Mouse (Mus musculus) liver, postnatal 0 days (tissue): ENCODE data around the gene Kdm7a. TPM values are rescaled to one million over a fixed set of nuclear protein-coding genes. Genes with fewer than 3 reads are reported as not detected.

Experiments used
- ATAC-seq: fragments of 200-750 bp; cut with Nextera tagmentation; 2 replicates; pipeline ENCODE4 v1.8.0; 2017; ENCODE audit warnings: mild to moderate bottlenecking, moderate library complexity
- DNase-seq: peaks from one replicate; pipeline ENCODE4 v3.0.0-alpha.2; 2016
- H3K27ac ChIP-seq: fragments of 300-500 bp; sonication (generic); 2 replicates; pipeline ENCODE4 v1.5.1; 2014; ENCODE audit warnings: antibody characterized with exemption, moderate library complexity, mild to moderate bottlenecking, low read depth
- H3K27me3 ChIP-seq: fragments of 300-500 bp; sonication (generic); 2 replicates; pipeline ENCODE4 v1.6.1; 2014; ENCODE audit warnings: low read length, control low read depth, mixed read lengths; ENCODE audit not compliant: insufficient read depth
- H3K36me3 ChIP-seq: fragments of 300-500 bp; sonication (generic); replicated peaks from 2 replicates; pipeline ENCODE4 v1.6.1; 2014; ENCODE audit warnings: mild to moderate bottlenecking, control low read depth, low read length, moderate library complexity, mixed read lengths; ENCODE audit not compliant: insufficient read depth
- H3K4me1 ChIP-seq: fragments of 300-500 bp; sonication (generic); 2 replicates; pipeline ENCODE4 v1.6.1; 2014; ENCODE audit warnings: antibody characterized with exemption, mild to moderate bottlenecking, control low read depth; ENCODE audit not compliant: insufficient read depth
- H3K4me2 ChIP-seq: fragments of 300-500 bp; sonication (generic); 2 replicates; pipeline ENCODE4 v1.6.1; 2014; ENCODE audit warnings: low read depth, mild to moderate bottlenecking, low read length, moderate library complexity, mixed read lengths
- H3K4me3 ChIP-seq: fragments of 300-500 bp; sonication (generic); 2 replicates; pipeline ENCODE4 v1.5.1; 2014; ENCODE audit warnings: low read depth, low read length
- H3K9ac ChIP-seq: fragments of 300-500 bp; sonication (generic); replicated peaks from 2 replicates; pipeline ENCODE4 v1.6.1; 2014; ENCODE audit warnings: mild to moderate bottlenecking, moderate library complexity
- H3K9me3 ChIP-seq: fragments of 300-500 bp; sonication (generic); 2 replicates; pipeline ENCODE4 v1.6.1; 2016; ENCODE audit warnings: mild to moderate bottlenecking, control low read depth, low read length, mixed read lengths
- CTCF ChIP-seq: sonication (generic); IDR thresholded peaks from 2 replicates; pipeline ENCODE4 v1.5.1; 2016; ENCODE audit warnings: antibody characterized with exemption, low read depth
- EP300 ChIP-seq: IDR thresholded peaks from 2 replicates; pipeline ENCODE4 v1.6.1; 2016; ENCODE audit warnings: antibody characterized with exemption, low read depth, mild to moderate bottlenecking
- WGBS: fragments of 180-500 bp; shearing (Covaris S2); extraction: QIAGEN DNeasy Blood & Tissue Kit; methylation state at CpG from one replicate; pipeline ENCODE4 v1.1.7; 2014; ENCODE audit not compliant: insufficient replicate concordance; 5-methylcytosine and 5-hydroxymethylcytosine counted together
- polyA plus RNA-seq: library from polyadenylated mRNA; unstranded; fragments of >200 nt; fragmentation: Nextera tagmentation; extraction: Ambion mirVana; gene quantifications from 2 replicates; pipeline ENCODE4 v1.2.1, GENCODE M21; 2015

Kdm7a gene
- polyA plus RNA-seq, 1 experiment from 2014 or later: 4.2 TPM

DNA sequence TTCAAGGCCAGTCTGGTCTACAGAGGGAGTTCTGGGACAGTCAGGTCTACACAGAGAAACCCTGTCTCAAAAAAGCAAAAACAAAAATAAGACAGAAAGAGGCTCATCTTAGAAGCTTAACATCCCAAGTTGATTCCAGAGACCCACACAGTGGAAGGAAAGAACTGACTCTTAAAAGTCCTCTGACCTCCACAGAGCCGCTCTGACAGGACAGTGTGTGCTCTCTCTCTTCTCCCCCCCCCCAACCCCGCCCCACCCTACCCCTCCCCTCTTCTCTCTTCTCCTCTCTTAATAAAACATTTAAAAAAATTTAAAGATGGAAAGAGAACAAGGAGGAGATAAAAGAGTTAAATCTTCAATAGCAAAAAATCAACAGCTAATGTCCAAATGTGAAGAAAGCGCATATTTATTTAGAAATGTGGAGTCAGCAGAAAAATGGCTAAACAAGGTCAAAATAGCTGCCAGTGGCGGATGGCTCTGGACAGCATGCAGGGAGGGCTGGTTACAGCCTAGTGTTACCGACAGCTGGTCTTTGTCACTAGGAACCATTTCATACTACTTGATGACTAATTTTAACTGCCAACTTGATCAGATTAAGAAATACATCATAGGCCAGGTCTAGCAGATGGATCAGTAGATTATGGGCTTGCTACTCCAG, 8.5 kb upstream of the Kdm7a start:
- 72% methylated on average over 5 of the region's 5 CpGs for whole genome bisulfite sequencing
- Histone ChIP-seq H3K27me3 (no peaks in the 10 kb centered on the region), H3K9me3 (no peaks in the 10 kb centered on the region), H3K4me3 (no peak overlapping the region), H3K4me1 (no peaks in the 10 kb centered on the region), H3K9ac (no peak overlapping the region), H3K4me2 (no peak overlapping the region), H3K36me3 (no peaks in the 10 kb centered on the region), H3K27ac (no peak overlapping the region)
- TF ChIP-seq CTCF: no peak
- TF ChIP-seq EP300: no peak
- DNase-seq (no peak), ATAC-seq (no peak)

DNA sequence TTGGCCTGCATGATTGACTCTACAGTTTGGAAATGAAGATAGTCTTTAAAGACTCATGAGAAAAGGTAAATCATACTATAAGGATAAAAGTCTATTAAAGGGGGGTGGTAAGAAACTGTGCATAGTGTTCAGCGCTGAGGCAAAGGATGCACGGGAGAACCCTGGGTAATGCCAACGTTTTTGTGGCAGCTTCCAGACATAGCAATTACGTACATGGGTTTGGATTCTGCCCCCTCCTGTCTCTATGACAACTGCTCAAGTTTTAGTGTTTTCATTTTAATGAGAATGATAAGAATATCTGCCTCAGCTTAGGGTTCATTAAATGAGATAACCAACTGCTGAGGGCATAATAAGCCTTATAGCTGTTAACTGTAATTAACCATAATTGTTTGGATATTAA, 3.1 kb upstream of the Kdm7a start:
- H3K36me3 ChIP-seq: no peaks in the 10 kb centered on the region
- H3K4me3 ChIP-seq: no peak overlapping the region
- H3K4me2 ChIP-seq: no peak overlapping the region

DNA sequence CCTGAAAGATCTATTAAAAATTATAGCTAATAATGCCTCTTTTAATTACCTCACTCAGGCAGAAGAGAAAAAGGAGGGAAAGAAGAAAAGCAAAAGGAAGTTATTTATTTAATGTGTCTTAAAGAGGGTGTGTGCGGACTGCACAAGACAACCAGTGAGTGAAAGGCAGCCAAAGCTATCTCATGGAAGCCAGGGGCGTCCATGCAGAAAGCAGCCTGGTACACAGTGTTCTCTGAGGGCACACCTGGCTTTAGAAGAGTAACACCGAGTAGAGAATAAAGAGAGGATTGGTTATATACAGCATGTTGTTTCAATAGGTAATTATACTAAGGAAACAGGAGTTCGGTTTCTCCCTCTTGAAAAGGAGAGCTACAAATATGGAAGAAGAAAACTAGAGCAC, 1.6 kb upstream of the Kdm7a start:
- H3K27me3 ChIP-seq: no peaks in the 10 kb centered on the region
- no peak overlapping the region for H3K27ac ChIP-seq
- no peak overlapping the region for H3K4me2 ChIP-seq
- H3K9me3 ChIP-seq: no peaks in the 10 kb centered on the region
- H3K9ac ChIP-seq: no peak overlapping the region
- no peak for TF ChIP-seq EP300
- no peak for TF ChIP-seq CTCF
- no peak overlapping the region for H3K4me3 ChIP-seq
- ATAC-seq (no peak), DNase-seq (no peak)
- peaks cover 6% of the 10 kb centered on the region for H3K4me1 ChIP-seq
- WGBS: 75% methylated on average over 4 of the region's 4 CpGs
- H3K36me3 ChIP-seq: no peaks in the 10 kb centered on the region

More for the DNA sequence above, 3.1 kb upstream of the Kdm7a start:
- no peak for TF ChIP-seq CTCF
- no peak for TF ChIP-seq EP300
- Histone ChIP-seq H3K4me1 (no peaks in the 10 kb centered on the region), H3K27ac (no peak overlapping the region), H3K9me3 (no peaks in the 10 kb centered on the region), H3K9ac (no peak overlapping the region), H3K27me3 (no peaks in the 10 kb centered on the region)
- ATAC-seq (no peak), DNase-seq (no peak)
- WGBS: 78% methylated on average over 4 of the region's 4 CpGs

DNA sequence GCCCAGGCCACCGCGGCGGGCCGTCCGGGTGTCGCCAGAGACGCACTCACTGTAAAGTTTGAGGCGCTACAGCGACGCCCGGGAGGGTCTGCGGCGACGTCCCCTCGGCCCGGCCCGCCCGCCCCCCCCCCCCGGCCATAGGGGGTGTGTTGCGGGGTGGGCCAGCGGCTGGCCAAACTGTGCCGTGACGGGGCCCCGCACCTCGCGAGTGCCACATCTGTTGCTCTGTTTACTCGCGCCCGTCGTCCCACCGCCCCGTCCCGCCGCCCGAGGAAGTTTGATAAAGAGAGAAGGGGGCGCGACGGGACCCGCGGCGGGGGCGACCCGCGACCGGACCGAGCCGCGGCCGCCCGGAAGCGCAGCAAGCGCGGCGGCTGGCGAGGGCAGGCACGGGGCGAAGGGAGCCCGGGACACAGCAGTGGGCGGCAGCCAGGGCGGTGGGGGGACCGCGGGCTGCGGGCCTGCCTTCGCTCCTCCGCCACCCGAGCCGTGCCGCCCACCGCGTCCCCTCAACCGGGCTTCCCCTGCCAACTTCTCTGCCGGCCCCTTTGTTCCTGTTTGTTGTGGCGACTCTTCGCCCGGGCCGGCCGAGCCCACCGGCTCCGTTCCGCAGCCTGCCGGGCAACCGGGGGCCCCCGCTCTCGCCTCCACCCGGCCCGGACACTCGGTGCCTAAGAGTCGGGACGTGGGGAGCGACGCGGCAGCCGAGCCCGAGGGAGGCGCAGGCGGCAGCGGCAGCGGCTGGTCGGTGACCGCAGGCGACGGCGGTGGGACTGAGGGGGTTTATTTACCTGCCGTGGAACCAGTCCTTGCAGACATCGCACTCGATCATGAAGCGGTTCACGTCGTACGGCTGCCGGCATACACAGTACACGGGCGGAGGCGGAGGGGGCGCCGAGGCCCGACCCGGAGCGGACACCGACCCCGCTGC, 674 bp downstream of the Kdm7a start:
- H3K27ac ChIP-seq: peak overlapping the region; percentile 99
- no peaks in the 10 kb centered on the region for H3K27me3 ChIP-seq
- H3K9ac ChIP-seq: peak overlapping the region; percentile 92
- DNase-seq: peak; percentile 60
- peak; percentile 18 for ATAC-seq
- no peaks in the 10 kb centered on the region for H3K9me3 ChIP-seq
- WGBS: under 1% methylated on average over 67 of the region's 121 CpGs
- peak overlapping the region; percentile 89 for H3K4me2 ChIP-seq
- peak overlapping the region; percentile 92 for H3K4me3 ChIP-seq
- TF ChIP-seq EP300: no peak
- TF ChIP-seq CTCF: no peak
- peaks cover 14% of the 10 kb centered on the region for H3K4me1 ChIP-seq
- no peaks in the 10 kb centered on the region for H3K36me3 ChIP-seq

DNA sequence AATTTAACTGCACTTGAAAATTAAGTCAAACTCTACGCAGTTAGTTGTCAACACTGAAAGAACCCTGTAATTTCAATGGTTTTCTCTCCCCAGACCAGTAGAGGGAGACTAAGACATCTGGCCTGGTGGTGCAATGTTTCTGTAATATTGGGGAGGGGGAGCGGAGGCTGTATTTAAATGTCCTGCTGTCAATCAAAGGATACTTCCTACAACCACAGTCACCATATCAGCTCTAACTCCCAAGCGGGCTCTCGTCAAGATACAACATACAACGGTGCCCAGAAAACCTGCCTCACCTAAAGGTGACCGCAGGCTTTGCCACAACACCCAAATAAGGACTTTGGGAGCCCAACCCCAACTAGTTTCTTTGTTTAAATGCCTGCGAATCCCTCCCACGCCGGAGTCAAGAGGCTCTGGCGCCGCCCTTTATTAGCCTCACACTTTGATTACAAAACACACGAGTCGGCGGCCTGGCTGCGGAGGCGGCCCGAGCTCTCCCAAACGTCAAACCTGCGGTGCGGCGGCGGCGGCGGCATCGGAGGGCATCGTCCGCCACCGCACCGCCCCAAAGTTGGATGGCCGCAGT, 1.4 kb downstream of the Kdm7a start:
- no peaks in the 10 kb centered on the region for H3K9me3 ChIP-seq
- under 1% methylated on average over 29 of the region's 30 CpGs for WGBS
- no peaks in the 10 kb centered on the region for H3K36me3 ChIP-seq
- ATAC-seq (peak; percentile 53), DNase-seq (peak; percentile 86)
- peak overlapping the region; percentile 89 for H3K4me2 ChIP-seq
- H3K4me1 ChIP-seq: peaks cover 15% of the 10 kb centered on the region
- peak overlapping the region; percentile 99 for H3K27ac ChIP-seq
- peak overlapping the region; percentile 92 for H3K9ac ChIP-seq
- no peaks in the 10 kb centered on the region for H3K27me3 ChIP-seq
- peak overlapping the region; percentile 92 for H3K4me3 ChIP-seq
- TF ChIP-seq EP300 (peak; percentile 14; the same call in 1 of the 2 replicates), CTCF (peak; percentile 86)

DNA sequence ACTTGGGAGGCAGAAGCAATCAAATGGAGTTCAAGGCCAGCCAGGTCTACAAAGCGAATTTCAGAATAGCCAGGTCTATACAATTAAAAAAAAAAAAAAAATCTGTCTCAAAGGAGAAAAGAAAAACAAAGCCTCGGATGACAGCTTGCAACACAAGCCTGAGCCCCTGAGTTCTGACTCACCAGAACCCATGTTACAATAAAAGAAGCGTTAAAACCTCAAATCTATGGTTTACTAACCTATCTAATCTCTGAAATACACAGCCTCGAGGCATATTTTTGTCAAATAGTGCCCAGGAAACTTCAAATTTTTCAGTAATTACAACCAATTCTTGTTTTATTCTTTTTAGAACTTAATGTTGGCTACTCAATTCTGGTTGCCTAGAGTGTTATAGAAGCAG, 2.1 kb downstream of the Kdm7a start:
- H3K4me1 ChIP-seq: peaks cover 15% of the 10 kb centered on the region
- H3K4me3 ChIP-seq: peak overlapping the region; percentile 92
- peak overlapping the region; percentile 89 for H3K4me2 ChIP-seq
- peak overlapping the region; percentile 92 for H3K9ac ChIP-seq
- DNase-seq (no peak), ATAC-seq (no peak)
- TF ChIP-seq EP300 (no peak), CTCF (no peak)
- no peaks in the 10 kb centered on the region for H3K9me3 ChIP-seq
- no peaks in the 10 kb centered on the region for H3K36me3 ChIP-seq
- H3K27ac ChIP-seq: peak overlapping the region; percentile 99
- 29% methylated on average over 4 of the region's 4 CpGs for WGBS
- no peaks in the 10 kb centered on the region for H3K27me3 ChIP-seq
